Mouse (Mus musculus) embryo, embryonic 10.5 days (tissue): ENCODE measurements around the gene Hdac6.
"Not testable (repeated sequence)": the region's sequence is repeated elsewhere in the genome, so short reads cannot be mapped to it uniquely, and the experiment has no call there.

ENCODE experiments used
- DNase-seq: peaks from one replicate; pipeline ENCODE4 v3.0.0-alpha.2; 2015; ENCODE audit warnings: low spot score

The Hdac6 gene

DNA sequence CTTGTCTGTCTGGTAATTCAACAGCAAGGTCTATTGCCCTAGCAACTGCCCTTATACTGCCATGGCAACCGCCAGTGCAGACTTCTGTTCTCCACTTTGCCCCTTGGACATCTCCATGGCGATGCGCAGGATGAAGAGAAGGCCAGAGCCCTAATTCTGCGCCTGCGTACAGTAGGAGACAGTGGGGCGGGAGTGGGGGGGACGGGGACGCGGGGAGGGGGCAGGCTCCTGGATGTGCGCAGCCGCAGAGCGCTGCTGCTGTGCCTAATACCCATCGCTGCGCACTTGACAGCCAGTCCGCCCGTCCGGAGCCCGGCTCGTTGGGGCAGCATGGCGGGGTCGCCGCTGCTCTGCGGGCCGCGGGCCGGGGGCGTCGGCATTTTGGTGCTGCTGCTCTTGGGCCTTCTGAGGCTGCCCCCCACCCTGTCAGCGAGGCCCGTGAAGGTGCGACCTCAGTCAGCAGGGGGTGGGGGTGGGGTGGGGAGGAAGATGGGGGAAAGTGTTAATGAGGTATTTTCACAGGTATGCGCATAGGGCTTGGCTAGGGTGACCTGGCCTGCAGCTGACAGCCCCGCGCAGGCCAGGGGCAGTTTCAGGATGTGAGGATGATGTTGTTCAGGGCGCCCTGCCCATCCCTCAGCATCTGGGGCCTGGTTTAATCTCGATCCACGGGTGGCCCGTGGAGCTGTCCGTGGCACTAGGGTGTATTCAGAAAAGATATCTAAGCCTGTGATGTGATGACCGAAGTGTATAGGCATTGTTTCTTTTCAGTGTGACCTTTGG lies 27.9 kb downstream of the Hdac6 start, which contains the start of gene Pcsk1n:
Pcsk1n (plus strand) TSS at position 222 of the 783 bp plus-strand sequence.
- peak; percentile 74 for DNase-seq

- DNase-seq = not testable (repeated sequence)
Observed at GRCm38 (mm10) chrX:7917960-7918359, 29.7 kb downstream of the Hdac6 start.

DNA sequence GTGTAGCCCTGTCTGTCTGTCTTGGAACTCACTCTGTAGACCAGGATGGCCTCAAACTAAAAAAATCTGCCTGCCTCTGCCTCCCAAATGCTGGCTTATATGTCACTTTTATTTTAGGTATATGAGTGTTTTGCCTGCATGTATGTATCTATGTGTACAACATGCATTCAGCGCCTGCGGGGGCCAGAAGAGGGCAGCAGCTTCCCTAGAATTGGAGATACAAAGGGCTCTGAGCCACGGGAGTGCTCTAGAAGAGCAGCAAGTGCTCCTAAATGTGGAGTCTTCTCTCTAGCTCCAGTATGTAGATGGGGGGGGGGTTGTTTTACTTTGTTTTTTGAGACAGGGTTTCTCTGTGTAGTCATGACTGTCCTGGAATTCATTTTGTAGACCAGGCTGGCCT lies 32.0 kb downstream of the Hdac6 start:
- not testable (repeated sequence) for DNase-seq

- no peak for DNase-seq
Observed at GRCm38 (mm10) chrX:7910473-7910872, 37.2 kb downstream of the Hdac6 start.

DNA sequence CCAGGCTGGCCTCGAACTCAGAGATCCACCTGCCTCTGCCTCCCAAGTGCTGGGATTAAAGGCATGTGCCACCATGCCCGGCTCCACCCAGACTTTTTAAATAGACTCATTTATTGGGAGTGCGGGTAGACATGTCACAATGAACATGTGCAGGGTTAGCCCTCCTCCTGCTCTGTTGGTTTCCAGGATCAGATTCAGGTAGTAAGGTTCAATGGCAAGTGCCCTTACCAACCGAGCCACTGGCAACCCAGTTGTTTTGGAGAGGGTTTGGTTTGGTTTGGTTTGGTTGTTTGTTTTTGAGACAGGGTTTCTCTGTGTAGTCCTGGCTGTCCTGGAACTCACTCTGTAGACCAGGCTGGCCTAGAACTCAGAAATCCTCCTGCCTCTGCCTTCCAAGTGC lies 38.4 kb downstream of the Hdac6 start, which contains the start of gene Gm10490:
Gm10490 (plus strand) TSS at position 301 of the 400 bp plus-strand sequence.
- not testable (repeated sequence) for DNase-seq

DNA sequence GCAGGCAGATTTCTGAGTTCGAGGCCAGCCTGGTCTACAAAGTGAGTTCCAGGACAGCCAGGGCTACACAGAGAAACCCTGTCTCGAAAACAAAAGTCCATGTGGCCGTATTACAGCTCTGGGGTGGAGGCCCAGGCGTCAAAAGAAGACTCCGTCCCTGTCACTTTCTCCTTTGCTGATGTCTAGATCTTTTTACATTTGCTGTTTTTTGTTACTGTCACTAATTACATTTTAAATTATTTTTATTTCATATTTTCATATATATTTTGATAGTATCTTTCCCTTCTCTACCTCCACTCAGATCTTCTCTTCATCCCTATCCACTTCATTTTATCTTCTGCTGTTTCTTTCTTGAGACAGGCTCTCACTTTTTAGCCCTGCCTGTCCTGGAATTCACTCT lies 40.0 kb downstream of the Hdac6 start, which contains the start of gene Gm10491:
Gm10491 (minus strand) TSS at position 101 of the 400 bp plus-strand sequence.
- no peak for DNase-seq

- DNase-seq = no peak
Observed at GRCm38 (mm10) chrX:7904441-7904840, 43.2 kb downstream of the Hdac6 start.

- DNase-seq = peak; percentile 92
Observed at GRCm38 (mm10) chrX:7898880-7899874, 48.5 kb downstream of the Hdac6 start, which contains the start of the genes Pqbp1 and Timm17b. Gene Pqbp1, minus strand, starts transcription at chrX:7899269. Gene Timm17b, plus strand, starts transcription at chrX:7899357.

- DNase-seq = no peak
Observed at GRCm38 (mm10) chrX:7898211-7898610, 49.5 kb downstream of the Hdac6 start.

GRCm38 (mm10) chrX:7883841-7884567 lies 63.7 kb downstream of the Hdac6 start, which contains the start of gene Slc35a2:
Gene Slc35a2, plus strand, starts transcription at chrX:7884028.
- peak; percentile 91 for DNase-seq
